In the genomic region with DNA sequence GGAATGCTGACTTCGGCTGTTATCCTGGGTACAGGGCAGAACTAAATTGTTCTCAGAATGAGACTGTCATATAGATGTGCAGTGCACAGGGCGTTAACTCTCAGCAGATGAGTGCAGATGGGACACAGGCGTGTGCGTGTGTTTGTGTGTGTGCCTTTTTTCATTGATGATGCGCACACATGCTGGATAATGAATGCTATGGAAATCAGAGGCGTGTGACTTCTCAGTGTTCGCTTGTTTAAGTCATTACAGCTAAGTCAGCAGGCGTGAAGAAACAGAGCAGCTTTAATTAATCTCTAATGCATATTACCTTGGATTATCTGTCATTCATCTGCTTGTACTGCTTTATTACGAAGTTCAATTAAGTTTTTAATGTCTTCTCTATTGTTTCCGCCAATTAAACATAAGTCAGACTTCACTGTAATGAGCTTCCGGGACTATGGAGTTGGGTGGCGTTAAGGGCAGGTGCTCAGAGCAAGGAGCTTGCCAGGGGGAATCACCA, we compare ENCODE assay signal across 32 mouse cellular contexts. TPM values are rescaled to one million over a fixed set of nuclear protein-coding genes. Genes with fewer than 3 reads are reported as not detected.
DNase-seq lines count a peak whose midpoint lies in the region; ATAC-seq and TF ChIP-seq lines count a peak whose summit lies in the region.
"Had no signal": no experiment of that assay in that cellular context is flagged by ENCODE, and none has a peak within 500 bp of the region (broad histone marks: within the 10 kb centered on the region; RNA-seq: fewer than 3 reads in every experiment).

No protein-coding gene starts in this region.

- DNase-seq in embryonic facial prominence, embryonic 14.5 days (ENCODE audit: low spot score) = no peak
- no peak for DNase-seq in embryonic facial prominence, embryonic 10.5 days (ENCODE audit: low spot score)
- peak; percentile 83 for DNase-seq in heart, adult 11 months
- no peak for DNase-seq in heart, postnatal 25 days (ENCODE audit: low spot score)
- DNase-seq in brain, embryonic 14.5 days (ENCODE audit: low read depth) = peak; percentile 51
- DNase-seq in adrenal gland, adult 2 months = no peak
- DNase-seq: adrenal gland, postnatal 10 days; cerebellum, adult 11-12 months; cerebellum, adult 9-11 months; heart, postnatal 10 days; kidney, adult 8-10 months; kidney, postnatal 10 days; liver, embryonic 13.5 days; lung, adult 18-20 months; lung, postnatal 4 days; spleen, adult 18-20 months; thymus, postnatal 25 days had no signal

- intact Hi-C loops in heart, postnatal 25 days (cut with DNase I) = no loop called here

- 73% methylated on average over 12 of the region's 12 CpGs for WGBS in embryonic facial prominence, embryonic 14.5 days
- 87% methylated on average over 12 of the region's 12 CpGs for WGBS in embryonic facial prominence, embryonic 10.5 days
- WGBS in neural tube, embryonic 13.5 days = 56% methylated on average over 12 of the region's 12 CpGs

- H3K27me3 ChIP-seq in embryonic facial prominence, embryonic 14.5 days (replicated peaks; ENCODE audit: control insufficient read depth, insufficient read depth, low read length) = no peaks in the 10 kb centered on the region
- no peaks in the 10 kb centered on the region for H3K27me3 ChIP-seq in embryonic facial prominence, embryonic 10.5 days (replicated peaks; ENCODE audit: low read depth, poor library complexity, severe bottlenecking)
- H3K27me3 ChIP-seq in neural tube, embryonic 13.5 days = no peaks in the 10 kb centered on the region
- H3K27me3 ChIP-seq: heart, embryonic 13.5 days; limb, embryonic 15.5 days; liver, embryonic 13.5 days; midbrain, embryonic 13.5 days had no signal

- ATAC-seq in embryonic facial prominence, embryonic 14.5 days (ENCODE audit: low read depth) = 0 out of 2 replicates have a peak, but pooled peaks have one; percentile 47
- ATAC-seq in neural tube, embryonic 13.5 days (ENCODE audit: low read depth) = peak; percentile 66
- no peak for ATAC-seq in cerebellum, adult (ENCODE audit: insufficient number of reproducible peaks, low FRiP score, low TSS enrichment)
- ATAC-seq: intestine, embryonic 16.5 days; lung, postnatal 0 days; midbrain, embryonic 13.5 days had no signal

- no peaks in the 10 kb centered on the region for H3K4me1 ChIP-seq in embryonic facial prominence, embryonic 14.5 days (ENCODE audit: control insufficient read depth, insufficient read depth, low read length)
- H3K4me1 ChIP-seq in embryonic facial prominence, embryonic 10.5 days = no peaks in the 10 kb centered on the region
- H3K4me1 ChIP-seq in neural tube, embryonic 13.5 days (replicated peaks) = peaks cover 24% of the 10 kb centered on the region
- H3K4me1 ChIP-seq: limb, embryonic 15.5 days; liver, embryonic 13.5 days; megakaryocyte, embryonic 14.5 days; midbrain, embryonic 13.5 days had no signal

- no peak overlapping the region for H3K9ac ChIP-seq in embryonic facial prominence, embryonic 14.5 days (ENCODE audit: low read depth, low read length)
- no peak overlapping the region for H3K9ac ChIP-seq in neural tube, embryonic 13.5 days
- H3K9ac ChIP-seq: heart, embryonic 13.5 days; limb, embryonic 15.5 days; liver, embryonic 13.5 days; midbrain, embryonic 13.5 days had no signal

- no peaks in the 10 kb centered on the region for H3K36me3 ChIP-seq in embryonic facial prominence, embryonic 14.5 days (ENCODE audit: control insufficient read depth, insufficient read depth, low read length)
- H3K36me3 ChIP-seq in embryonic facial prominence, embryonic 10.5 days (replicated peaks) = no peaks in the 10 kb centered on the region
- H3K36me3 ChIP-seq in neural tube, embryonic 13.5 days = no peaks in the 10 kb centered on the region
- H3K36me3 ChIP-seq: G1E; heart, embryonic 13.5 days; limb, embryonic 10.5 days; limb, embryonic 15.5 days; liver, embryonic 13.5 days; midbrain, embryonic 13.5 days had no signal

- no peak overlapping the region for H3K27ac ChIP-seq in embryonic facial prominence, embryonic 14.5 days (replicated peaks; ENCODE audit: low read depth, low read length)
- H3K27ac ChIP-seq in embryonic facial prominence, embryonic 10.5 days (replicated peaks) = no peak overlapping the region
- H3K27ac ChIP-seq in neural tube, embryonic 13.5 days (replicated peaks) = no peak overlapping the region
- H3K27ac ChIP-seq: heart, embryonic 13.5 days; limb, embryonic 10.5 days; limb, embryonic 15.5 days; liver, embryonic 13.5 days; midbrain, embryonic 13.5 days had no signal

- no peak for TF ChIP-seq POLR2A in brain, embryonic 14.5 days (IDR thresholded peaks at IDR 0.05; ENCODE audit: borderline replicate concordance, extremely low read depth, insufficient read depth, insufficient read length, poor library complexity, severe bottlenecking)

- H3K4me2 ChIP-seq in embryonic facial prominence, embryonic 14.5 days (ENCODE audit: low read depth, low read length) = no peak overlapping the region
- no peak overlapping the region for H3K4me2 ChIP-seq in neural tube, embryonic 13.5 days
- H3K4me2 ChIP-seq: heart, embryonic 13.5 days; limb, embryonic 15.5 days; liver, embryonic 13.5 days; midbrain, embryonic 13.5 days had no signal

- no peak overlapping the region for H3K4me3 ChIP-seq in embryonic facial prominence, embryonic 14.5 days (ENCODE audit: low read depth, low read length)
- no peak overlapping the region for H3K4me3 ChIP-seq in embryonic facial prominence, embryonic 10.5 days
- H3K4me3 ChIP-seq in neural tube, embryonic 13.5 days = no peak overlapping the region
- H3K4me3 ChIP-seq: heart, embryonic 13.5 days; limb, embryonic 10.5 days; limb, embryonic 15.5 days; liver, embryonic 13.5 days; megakaryocyte, embryonic 14.5 days; midbrain, embryonic 13.5 days had no signal

- H3K9me3 ChIP-seq in embryonic facial prominence, embryonic 14.5 days (ENCODE audit: control insufficient read depth, low read length) = 0 out of 2 replicates have a peak, but pooled peaks cover 3% of the 10 kb centered on the region
- peaks cover 4% of the 10 kb centered on the region; the same call in 1 of the 2 replicates for H3K9me3 ChIP-seq in embryonic facial prominence, embryonic 10.5 days
- H3K9me3 ChIP-seq in neural tube, embryonic 13.5 days = no peaks in the 10 kb centered on the region
- H3K9me3 ChIP-seq: limb, embryonic 10.5 days; limb, embryonic 15.5 days; liver, embryonic 13.5 days; midbrain, embryonic 13.5 days had no signal

- TF ChIP-seq CTCF in brain, embryonic 14.5 days (IDR thresholded peaks at IDR 0.05; ENCODE audit: borderline replicate concordance, extremely low read depth, insufficient read depth, insufficient read length) = no peak

RNA-seq across cellular contexts. Expression of gene Creg2, which starts 15.5 kb away (rescaled TPM):
- polyA plus RNA-seq in embryonic facial prominence, embryonic 14.5 days (2014; fragmentation: Nextera tagmentation; extraction: Ambion mirVana) = 0.24 and 0.29 TPM in 2 replicates
- 0.06 and 0.14 TPM in 2 replicates for polyA plus RNA-seq in embryonic facial prominence, embryonic 10.5 days (2016; fragmentation: Nextera tagmentation; extraction: Ambion mirVana)
- not detected for total RNA-seq in heart, postnatal 25 days (2021)
- polyA plus RNA-seq in brain, embryonic 14.5 days (2012; rRNA removed) = 1.4 and 4.7 TPM in 2 replicates
- polyA plus RNA-seq in neural tube, embryonic 13.5 days (2015; fragmentation: Nextera tagmentation; extraction: Ambion mirVana) = 4.9 and 5.6 TPM in 2 replicates
- under 1 TPM; 0.26 to 0.48 TPM for total RNA-seq in adrenal gland, adult 2 months (2021)
- polyA plus RNA-seq in adrenal gland, adult 2 months (2012; rRNA removed) = 0.03 and 0.19 TPM in 2 replicates
- total RNA-seq: common myeloid progenitor, adult 5-6 weeks; heart, postnatal 10 days had no signal
- polyA plus RNA-seq: C2C12; G1E; heart, embryonic 13.5 days had no signal

RNA-seq across cellular contexts. Expression of gene Rfx8, which starts 54.0 kb away (rescaled TPM):
- polyA plus RNA-seq in embryonic facial prominence, embryonic 14.5 days (2014; fragmentation: Nextera tagmentation; extraction: Ambion mirVana) = 2.0 and 2.3 TPM in 2 replicates
- 0.43 and 0.56 TPM in 2 replicates for polyA plus RNA-seq in embryonic facial prominence, embryonic 10.5 days (2016; fragmentation: Nextera tagmentation; extraction: Ambion mirVana)
- under 1 TPM; 0.34 to 0.36 TPM for total RNA-seq in heart, postnatal 25 days (2021)
- polyA plus RNA-seq in brain, embryonic 14.5 days (2012; rRNA removed) = 0.22 and 0.25 TPM in 2 replicates
- 0.48 and 0.71 TPM in 2 replicates for polyA plus RNA-seq in neural tube, embryonic 13.5 days (2015; fragmentation: Nextera tagmentation; extraction: Ambion mirVana)
- not detected for total RNA-seq in adrenal gland, adult 2 months (2021)
- polyA plus RNA-seq in adrenal gland, adult 2 months (2012; rRNA removed) = 0.10 TPM in 1 of 2 replicates, not detected in the other
- total RNA-seq: gastrocnemius, adult 8-10 months; left cerebral cortex, postnatal 10 days had no signal
- polyA plus RNA-seq: G1E; large intestine, adult 2 months had no signal

Comparison
In these comparisons a context has a peak if more than half of its experiments do, and no peak if none do; other contexts are left out.
1. DNase-seq: peak in heart, adult 11 months (single experiment) and brain, embryonic 14.5 days (single experiment); none in embryonic facial prominence, embryonic 14.5 days (single experiment), embryonic facial prominence, embryonic 10.5 days (single experiment), heart, postnatal 25 days (single experiment) and adrenal gland, adult 2 months (single experiment).